Mouse (Mus musculus): ENCODE data around the gene Dbn1. TPM values are rescaled to one million over a fixed set of nuclear protein-coding genes. Genes with fewer than 3 reads are reported as not detected.

Dbn1 gene
- total RNA-seq, 2 experiments from 2014 or later: 10.3 to 16.1 TPM

GRCm38 (mm10) chr13:55478036-55478435, 9.9 kb downstream of the Dbn1 start:
- DNase-seq: no peak

DNA sequence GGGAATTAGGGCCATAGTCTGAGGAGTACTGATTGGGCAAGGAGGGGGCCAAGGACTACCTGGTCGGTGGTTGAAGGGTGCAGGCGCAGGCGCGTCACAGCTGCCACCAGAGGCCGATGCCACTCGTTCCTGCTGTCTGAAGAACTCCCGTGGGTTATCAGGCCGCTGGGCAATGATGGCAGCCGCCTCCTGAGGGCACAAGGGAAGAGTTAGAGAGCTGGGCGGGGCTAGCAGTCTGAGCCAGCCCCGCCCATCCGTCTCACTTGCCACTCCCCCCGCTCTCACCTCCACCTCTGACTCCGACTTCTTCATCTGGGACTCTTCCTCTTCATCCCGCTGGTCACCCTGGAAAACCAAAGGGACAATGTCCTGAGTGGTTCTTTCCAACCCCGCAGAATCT, 10.4 kb downstream of the Dbn1 start:
- no peak for DNase-seq

DNA sequence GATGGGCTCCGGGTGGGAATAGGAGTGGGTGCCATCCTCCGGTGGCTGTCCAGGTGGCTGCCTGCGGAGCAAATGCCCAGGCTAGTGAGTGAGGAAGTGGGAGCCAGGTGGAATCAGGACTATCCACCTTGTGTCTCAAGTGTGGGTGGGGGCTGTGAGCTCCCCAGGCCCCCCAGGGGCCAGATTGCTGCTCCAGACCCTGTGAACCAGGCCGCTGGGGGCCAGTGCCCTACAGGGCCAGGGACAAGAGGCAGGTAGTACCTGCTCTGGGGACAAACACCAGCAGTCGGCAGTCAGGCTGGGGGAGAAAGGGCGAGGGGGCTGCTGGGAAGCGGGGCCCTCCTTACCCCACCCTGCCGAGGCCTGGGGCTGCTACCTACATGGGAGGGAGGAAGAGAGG, 11.7 kb downstream of the Dbn1 start:
- DNase-seq: no peak

GRCm38 (mm10) chr13:55475750-55476149, 12.2 kb downstream of the Dbn1 start:
- DNase-seq: no peak

GRCm38 (mm10) chr13:55474621-55475069, 13.3 kb downstream of the Dbn1 start:
- DNase-seq: no peak

DNA sequence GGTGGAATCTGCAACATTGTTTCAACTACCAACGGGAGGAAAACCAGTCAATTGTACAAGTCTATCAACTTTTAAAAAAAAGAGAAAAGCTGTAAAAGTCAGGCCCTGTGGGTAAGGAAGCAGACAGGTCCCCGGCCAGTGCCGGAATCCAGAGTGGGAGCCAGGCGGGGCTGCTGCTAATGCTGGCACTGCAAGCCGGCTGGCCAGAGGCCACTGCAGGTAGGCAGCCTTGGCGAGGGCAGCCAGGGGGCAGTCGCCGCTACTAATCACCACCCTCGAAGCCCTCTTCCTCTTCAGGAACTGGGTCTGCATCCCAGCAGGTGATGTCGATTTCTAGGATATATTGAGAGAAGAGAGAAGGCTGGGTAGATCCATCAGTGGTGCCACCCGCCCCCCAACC, 13.9 kb downstream of the Dbn1 start:
- DNase-seq: no peak

DNA sequence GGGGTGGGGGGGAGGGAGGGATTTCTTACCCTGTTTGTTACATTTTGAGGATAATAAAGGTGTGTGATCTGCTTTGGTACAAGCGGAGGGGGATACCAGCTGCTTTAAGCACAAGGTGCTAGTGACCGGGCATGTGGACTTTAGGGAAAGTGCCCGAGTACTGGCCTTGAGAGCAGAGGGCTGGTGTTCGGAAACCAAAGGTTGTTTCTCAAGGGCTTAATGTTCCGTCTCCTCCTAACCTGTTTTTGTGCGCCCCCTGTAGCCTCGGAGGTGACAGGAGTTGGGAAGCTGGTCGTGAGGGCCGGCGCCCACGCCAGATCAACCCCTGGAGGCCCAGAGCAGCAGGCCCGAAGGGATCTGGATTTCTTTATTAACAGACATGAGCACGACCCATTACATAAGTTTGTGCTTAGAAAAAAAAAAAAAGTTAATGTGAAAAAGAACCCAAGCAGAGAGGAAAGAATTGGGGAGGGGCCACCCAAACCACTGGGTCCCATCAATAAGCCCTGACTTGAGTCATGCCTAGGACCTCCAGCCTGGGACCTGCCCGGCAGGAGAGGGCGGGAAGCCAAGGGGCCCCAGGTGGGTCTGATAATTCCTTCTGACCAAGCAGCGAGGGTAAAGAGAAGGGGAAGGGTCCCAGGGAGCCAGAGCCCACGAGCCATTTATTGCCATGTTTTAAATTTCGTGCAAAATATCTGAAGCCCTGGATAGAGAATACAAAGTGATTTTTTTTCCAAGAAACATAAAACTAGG, 14.7 kb downstream of the Dbn1 start:
- DNase-seq: no peak

DNA sequence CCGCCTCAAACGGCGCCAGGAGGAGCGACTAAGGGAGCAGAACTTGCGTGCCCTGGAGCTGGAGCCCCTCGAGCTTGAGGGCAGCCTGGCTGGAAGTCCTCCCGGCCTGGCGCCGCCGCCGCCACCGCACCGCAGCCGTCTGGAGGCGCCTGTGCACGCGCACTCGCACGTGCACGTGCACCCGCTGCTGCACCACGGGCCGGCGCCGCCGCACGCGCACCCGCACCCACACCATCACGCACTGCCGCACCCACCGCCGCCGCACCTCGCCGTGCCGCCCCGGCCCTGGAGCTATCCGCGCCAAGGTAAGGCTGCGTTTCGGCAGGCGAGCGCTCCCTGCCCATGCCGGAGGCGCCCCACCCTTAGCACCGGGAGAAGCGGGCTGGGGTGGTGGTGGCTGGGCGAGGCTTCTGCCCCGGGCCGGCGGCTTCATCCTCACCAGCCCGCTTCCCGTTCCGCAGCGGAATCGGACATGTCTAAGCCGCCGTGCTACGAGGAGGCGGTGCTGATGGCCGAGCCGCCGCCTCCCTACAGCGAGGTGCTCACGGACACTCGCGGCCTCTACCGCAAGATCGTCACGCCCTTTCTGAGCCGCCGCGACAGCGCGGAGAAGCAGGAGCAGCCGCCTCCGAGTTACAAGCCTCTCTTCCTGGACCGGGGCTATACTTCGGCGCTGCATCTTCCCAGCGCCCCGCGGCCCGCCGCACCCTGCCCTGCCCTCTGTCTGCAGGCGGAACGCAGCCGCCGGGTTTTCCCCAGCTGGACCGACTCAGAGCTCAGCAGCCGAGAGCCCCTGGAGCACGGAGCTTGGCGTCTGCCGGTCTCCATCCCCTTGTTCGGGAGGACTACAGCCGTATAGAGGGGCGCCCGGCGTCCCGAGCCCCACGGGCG, 15.5 kb downstream of the Dbn1 start:
- DNase-seq: no peak

GRCm38 (mm10) chr13:55471819-55472131, 16.1 kb downstream of the Dbn1 start:
- DNase-seq: no peak

GRCm38 (mm10) chr13:55471156-55471818, 16.6 kb downstream of the Dbn1 start:
- peak; percentile 80 for DNase-seq

GRCm38 (mm10) chr13:55470372-55470771, 17.5 kb downstream of the Dbn1 start:
- no peak for DNase-seq

- no peak for DNase-seq
These were observed 18.9 kb downstream of the Dbn1 start for GRCm38 (mm10) chr13:55468851-55469560.

DNA sequence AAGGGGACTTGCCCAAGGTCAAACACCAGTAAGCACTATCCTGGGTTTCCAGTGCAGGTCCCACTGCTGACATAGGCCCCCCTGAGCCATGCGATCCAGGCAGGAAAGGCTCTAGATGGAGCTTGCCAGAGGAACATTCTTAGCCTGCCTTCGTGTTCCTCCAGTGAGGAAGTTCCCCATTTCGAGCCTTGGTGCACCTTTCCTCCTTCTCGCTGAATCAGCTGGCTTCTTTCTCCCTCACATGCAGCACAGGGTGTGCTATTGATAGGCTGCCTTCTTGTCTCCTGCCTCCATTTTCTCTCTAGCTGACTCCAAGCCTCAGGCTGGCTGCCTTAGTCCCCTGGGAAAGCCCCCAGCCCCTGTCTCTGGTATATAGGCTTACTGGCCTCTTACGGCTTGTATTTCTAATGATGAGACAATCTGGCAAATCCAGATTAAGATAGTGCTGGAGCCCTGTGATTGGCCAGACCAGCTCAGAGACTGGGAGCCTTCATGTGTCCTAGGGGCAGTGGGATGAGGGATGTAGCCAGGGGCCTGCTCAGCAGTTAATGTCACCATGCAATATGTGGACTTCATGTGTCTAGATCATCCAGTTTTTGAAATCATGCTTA, 22.0 kb downstream of the Dbn1 start:
- DNase-seq: no peak

DNA sequence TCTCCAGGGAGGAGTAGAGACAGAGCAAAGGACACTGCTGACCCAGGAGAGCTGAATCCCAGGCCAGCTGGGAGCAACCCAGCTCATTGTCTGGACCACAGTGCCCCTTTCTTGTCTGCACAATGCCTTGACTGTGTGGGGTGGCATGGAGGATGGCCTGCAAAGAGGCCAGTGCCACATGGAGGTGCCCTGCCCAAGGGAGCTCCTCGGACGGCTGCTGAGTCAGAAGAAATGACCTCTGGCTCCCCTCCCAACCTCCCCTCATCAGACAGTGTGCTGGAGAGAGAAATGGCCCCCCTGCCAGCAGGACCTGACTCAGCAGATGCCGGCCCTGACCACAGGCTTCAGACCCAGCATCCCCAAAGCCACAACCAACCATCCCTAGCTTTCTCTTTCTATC, 22.7 kb downstream of the Dbn1 start:
- no peak for DNase-seq

GRCm38 (mm10) chr13:55464027-55464884, 23.7 kb downstream of the Dbn1 start, which contains the start of gene Prr7:
Gene Prr7 (plus strand): TSS chr13:55464267.
- DNase-seq: peak; percentile 50

DNA sequence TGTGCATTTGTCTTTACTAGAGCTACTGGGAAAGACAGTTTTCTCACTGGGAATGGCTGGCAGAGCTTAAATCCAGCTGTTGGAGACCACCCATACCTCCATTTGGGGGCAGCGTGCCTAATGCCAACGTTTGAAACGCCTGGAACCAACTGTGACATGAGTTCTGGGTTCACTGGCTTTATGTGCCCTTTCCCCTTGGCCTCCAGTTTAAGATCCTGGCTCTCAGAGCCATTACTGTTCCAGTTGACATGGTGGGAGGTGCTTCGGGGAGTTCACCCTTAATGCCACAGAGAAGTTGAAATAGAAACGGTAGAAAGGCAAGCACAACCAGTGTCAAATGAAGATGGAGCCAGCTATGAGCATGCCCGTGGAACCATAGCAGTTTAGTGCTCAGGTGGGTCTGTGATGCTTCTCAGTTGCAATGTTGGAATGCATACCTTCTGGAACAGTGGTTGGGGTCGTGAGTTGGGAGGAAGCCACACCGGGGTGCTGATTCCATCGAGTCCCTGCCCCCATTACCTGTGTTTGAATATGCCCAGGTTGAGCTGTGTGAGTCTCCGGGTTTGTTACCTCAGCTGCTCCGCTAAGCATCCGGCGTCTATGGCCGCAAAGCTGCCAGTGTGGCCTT, 24.4 kb downstream of the Dbn1 start:
- no peak for DNase-seq

- no peak for DNase-seq
These were observed 24.9 kb downstream of the Dbn1 start for GRCm38 (mm10) chr13:55462965-55463364.

GRCm38 (mm10) chr13:55451785-55452549, 35.9 kb downstream of the Dbn1 start:
- peak; percentile 58 for DNase-seq

- DNase-seq: no peak
These were observed 36.6 kb downstream of the Dbn1 start for GRCm38 (mm10) chr13:55451296-55451695.

Measured in gastrocnemius, postnatal 25 days (tissue).